Mouse (Mus musculus) forebrain, embryonic 14.5 days (tissue): ENCODE measurements around the gene Fam163b. TPM values are rescaled to one million over a fixed set of nuclear protein-coding genes. Genes with fewer than 3 reads are reported as not detected.

Experiments
- ATAC-seq: fragments of 200-750 bp; cut with Nextera tagmentation; 2 replicates; pipeline ENCODE4 v1.8.0; 2017; ENCODE audit warnings: mild to moderate bottlenecking, moderate library complexity
- DNase-seq: peaks from one replicate; pipeline ENCODE4 v3.0.0-alpha.2; 2015; ENCODE audit warnings: low spot score
- H3K27ac ChIP-seq: fragments of 300-500 bp; sonication (generic); 2 replicates; pipeline ENCODE4 v1.5.1; 2014; ENCODE audit warnings: low read depth, mild to moderate bottlenecking, control low read depth, low read length, moderate library complexity
- H3K27me3 ChIP-seq: fragments of 300-500 bp; sonication (generic); replicated peaks from 2 replicates; pipeline ENCODE4 v1.6.1; 2014; ENCODE audit warnings: low read length, control low read depth, mixed read lengths; ENCODE audit not compliant: control insufficient read depth, insufficient read depth
- H3K36me3 ChIP-seq: fragments of 300-500 bp; sonication (generic); 2 replicates; pipeline ENCODE4 v1.6.1; 2014; ENCODE audit warnings: low read length, control low read depth; ENCODE audit not compliant: control insufficient read depth, insufficient read depth
- H3K4me1 ChIP-seq: fragments of 300-500 bp; sonication (generic); 2 replicates; pipeline ENCODE4 v1.6.1; 2014; ENCODE audit warnings: antibody characterized with exemption, low read length, control low read depth; ENCODE audit not compliant: control insufficient read depth, insufficient read depth
- H3K4me2 ChIP-seq: fragments of 300-500 bp; sonication (generic); 2 replicates; pipeline ENCODE4 v1.6.1; 2014; ENCODE audit warnings: mild to moderate bottlenecking, control low read depth, low read length
- H3K4me3 ChIP-seq: fragments of 300-500 bp; sonication (generic); 2 replicates; pipeline ENCODE4 v1.5.1; 2014; ENCODE audit warnings: low read depth, low read length, control low read depth
- H3K9ac ChIP-seq: fragments of 300-500 bp; sonication (generic); 2 replicates; pipeline ENCODE4 v1.6.1; 2014; ENCODE audit warnings: mild to moderate bottlenecking, low read length, control low read depth, moderate library complexity
- H3K9me3 ChIP-seq: fragments of 300-500 bp; sonication (generic); replicated peaks from 2 replicates; pipeline ENCODE4 v1.6.1; 2016; ENCODE audit warnings: low read length, control low read depth, mixed read lengths; ENCODE audit not compliant: control insufficient read depth
- WGBS: fragments of 180-500 bp; shearing (Covaris S2); extraction: QIAGEN DNeasy Blood & Tissue Kit; methylation state at CpG from one replicate; pipeline ENCODE4 v1.1.7; 2014; 5-methylcytosine and 5-hydroxymethylcytosine counted together
- polyA plus RNA-seq: library from polyadenylated mRNA; unstranded; fragments of >200 nt; fragmentation: Nextera tagmentation; extraction: Ambion mirVana; gene quantifications from 2 replicates; pipeline ENCODE4 v1.2.1, GENCODE M21; 2014

Fam163b gene
- polyA plus RNA-seq: 2.4 and 3.2 TPM in 2 replicates

- H3K4me1 ChIP-seq: no peaks in the 10 kb centered on the region
- no peaks in the 10 kb centered on the region for H3K36me3 ChIP-seq
- 1% methylated on average over 60 of the region's 62 CpGs for WGBS
- DNase-seq (peak; percentile 65), ATAC-seq (peak; percentile 40; the same call in 1 of the 2 replicates)
- no peak within 1 kb of the TSS for H3K27ac ChIP-seq
- H3K9ac ChIP-seq: peak within 1 kb of the TSS; percentile 47
- H3K9me3 ChIP-seq: no peaks in the 10 kb centered on the region
- peaks cover 13% of the 10 kb centered on the region; the same call in 1 of the 2 replicates for H3K27me3 ChIP-seq
- peak within 1 kb of the TSS; percentile 37 for H3K4me3 ChIP-seq
- H3K4me2 ChIP-seq: peak within 1 kb of the TSS; percentile 65
These were observed at the start of gene Fam163b for GRCm38 (mm10) chr2:27141950-27142693. Fam163b (minus strand) TSS chr2:27142491.

- Histone ChIP-seq H3K4me3 (no peak overlapping the region), H3K4me2 (no peak overlapping the region), H3K9me3 (no peaks in the 10 kb centered on the region), H3K9ac (no peak overlapping the region), H3K36me3 (no peaks in the 10 kb centered on the region), H3K27me3 (no peaks in the 10 kb centered on the region), H3K27ac (no peak overlapping the region), H3K4me1 (no peaks in the 10 kb centered on the region)
- DNase-seq (no peak), ATAC-seq (no peak)
- WGBS: 67% methylated on average over 4 of the region's 4 CpGs
These were observed 47.7 kb upstream of the Fam163b start for GRCm38 (mm10) chr2:27189994-27190393.

GRCm38 (mm10) chr2:27187531-27187930 is 45.2 kb upstream of the Fam163b start:
- Histone ChIP-seq H3K4me2 (no peak overlapping the region), H3K4me1 (no peaks in the 10 kb centered on the region), H3K9me3 (no peaks in the 10 kb centered on the region), H3K36me3 (no peaks in the 10 kb centered on the region), H3K9ac (no peak overlapping the region), H3K27ac (no peak overlapping the region), H3K27me3 (no peaks in the 10 kb centered on the region), H3K4me3 (no peak overlapping the region)
- no peak for ATAC-seq
- WGBS: 85% methylated on average over 6 of the region's 6 CpGs
- DNase-seq: no peak

- Histone ChIP-seq H3K4me3 (no peak overlapping the region), H3K4me1 (no peaks in the 10 kb centered on the region), H3K27ac (no peak overlapping the region), H3K9me3 (no peaks in the 10 kb centered on the region), H3K9ac (no peak overlapping the region), H3K36me3 (no peaks in the 10 kb centered on the region), H3K27me3 (no peaks in the 10 kb centered on the region), H3K4me2 (no peak overlapping the region)
- 86% methylated on average over 12 of the region's 12 CpGs for WGBS
- ATAC-seq: no peak
- DNase-seq: no peak
These were observed 41.4 kb upstream of the Fam163b start for GRCm38 (mm10) chr2:27183734-27184133.

- H3K9ac ChIP-seq: no peak overlapping the region
- no peaks in the 10 kb centered on the region for H3K27me3 ChIP-seq
- no peaks in the 10 kb centered on the region for H3K36me3 ChIP-seq
- H3K27ac ChIP-seq: no peak overlapping the region
- no peak for ATAC-seq
- no peaks in the 10 kb centered on the region for H3K9me3 ChIP-seq
- DNase-seq: no peak
- no peak overlapping the region for H3K4me2 ChIP-seq
- no peak overlapping the region for H3K4me3 ChIP-seq
- 72% methylated on average over 4 of the region's 4 CpGs for WGBS
- H3K4me1 ChIP-seq: no peaks in the 10 kb centered on the region
These were observed 39.6 kb upstream of the Fam163b start for GRCm38 (mm10) chr2:27181907-27182306.

- DNase-seq (no peak), ATAC-seq (no peak)
- H3K4me1 ChIP-seq: no peaks in the 10 kb centered on the region
- no peaks in the 10 kb centered on the region for H3K9me3 ChIP-seq
- H3K27ac ChIP-seq: no peak overlapping the region
- no peak overlapping the region for H3K4me2 ChIP-seq
- no peaks in the 10 kb centered on the region for H3K27me3 ChIP-seq
- H3K36me3 ChIP-seq: no peaks in the 10 kb centered on the region
- no peak overlapping the region for H3K4me3 ChIP-seq
- WGBS: 72% methylated on average over 8 of the region's 8 CpGs
- no peak overlapping the region for H3K9ac ChIP-seq
These were observed 36.8 kb upstream of the Fam163b start for GRCm38 (mm10) chr2:27179101-27179500.

- Histone ChIP-seq H3K9me3 (no peaks in the 10 kb centered on the region), H3K27me3 (no peaks in the 10 kb centered on the region), H3K4me3 (no peak overlapping the region), H3K27ac (no peak overlapping the region), H3K4me1 (no peaks in the 10 kb centered on the region), H3K36me3 (no peaks in the 10 kb centered on the region), H3K4me2 (no peak overlapping the region), H3K9ac (no peak overlapping the region)
- peak; percentile 27 for DNase-seq
- 83% methylated on average over 10 of the region's 10 CpGs for WGBS
- no peak for ATAC-seq
These were observed 33.5 kb upstream of the Fam163b start for GRCm38 (mm10) chr2:27175696-27176267.

GRCm38 (mm10) chr2:27174242-27174641 is 32.0 kb upstream of the Fam163b start:
- 86% methylated on average over 2 of the region's 2 CpGs for WGBS
- no peak for DNase-seq
- Histone ChIP-seq H3K9ac (no peak overlapping the region), H3K27me3 (no peaks in the 10 kb centered on the region), H3K36me3 (no peaks in the 10 kb centered on the region), H3K4me2 (no peak overlapping the region), H3K9me3 (no peaks in the 10 kb centered on the region), H3K27ac (no peak overlapping the region), H3K4me1 (no peaks in the 10 kb centered on the region), H3K4me3 (no peak overlapping the region)
- ATAC-seq: no peak

- Histone ChIP-seq H3K36me3 (no peaks in the 10 kb centered on the region), H3K27me3 (no peaks in the 10 kb centered on the region), H3K4me1 (0 out of 2 replicates have a peak, but pooled peaks cover 2% of the 10 kb centered on the region), H3K9me3 (no peaks in the 10 kb centered on the region), H3K9ac (no peak overlapping the region), H3K4me2 (no peak overlapping the region), H3K4me3 (no peak overlapping the region), H3K27ac (no peak overlapping the region)
- WGBS: 38% methylated on average over 2 of the region's 2 CpGs
- DNase-seq (no peak), ATAC-seq (no peak)
These were observed 24.7 kb upstream of the Fam163b start for GRCm38 (mm10) chr2:27166999-27167398.
